Mouse (Mus musculus) ovary, adult 10 weeks (tissue): Measurements from ENCODE around the gene Lman2. TPM values are rescaled to one million over a fixed set of nuclear protein-coding genes. Genes with fewer than 3 reads are reported as not detected.

ENCODE experiments used
- polyA plus RNA-seq: library from polyadenylated mRNA; stranded (reverse); fragments of 350-450 nt; fragmentation: Illumina TruSeq; extraction: RNeasy Lipid Tissue Mini Kit (QIAGEN cat#74804); gene quantifications from one replicate; pipeline ENCODE4 v1.2.3, GENCODE M21; 2014

The Lman2 gene
- 34.2 TPM for polyA plus RNA-seq

DNA sequence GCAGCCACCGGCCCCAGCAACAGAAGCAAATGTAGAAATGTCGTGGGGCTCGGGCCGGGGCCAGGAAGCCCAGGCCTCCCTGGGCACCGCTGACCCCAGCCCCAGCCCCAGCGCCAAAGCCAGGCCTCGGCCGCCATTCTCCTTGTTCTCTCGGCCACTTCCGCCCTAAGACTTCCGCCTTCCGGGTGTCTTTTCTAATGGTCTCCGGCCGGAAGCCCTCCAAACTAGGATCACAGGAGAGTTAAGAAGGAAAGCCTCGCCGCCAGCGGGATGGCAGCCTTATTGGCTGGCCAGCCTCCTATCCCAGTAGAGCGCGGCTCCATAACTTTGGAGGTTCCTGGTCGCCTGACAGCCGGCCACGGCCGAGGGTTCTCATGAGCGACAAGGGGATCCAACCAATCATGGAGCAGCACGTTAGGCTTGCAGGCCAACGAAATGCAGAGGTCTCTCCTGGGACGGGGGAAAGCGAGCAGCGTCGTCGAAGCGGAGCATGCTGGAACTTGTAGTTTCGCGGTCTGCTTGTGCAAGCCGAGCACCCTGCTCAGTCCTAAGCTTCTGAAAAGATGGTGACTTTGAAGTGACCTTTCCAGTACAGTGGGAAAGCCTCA is at the start of gene Lman2:
Gene Lman2, minus strand, starts transcription at position 331 of the 608 bp plus-strand sequence.

DNA sequence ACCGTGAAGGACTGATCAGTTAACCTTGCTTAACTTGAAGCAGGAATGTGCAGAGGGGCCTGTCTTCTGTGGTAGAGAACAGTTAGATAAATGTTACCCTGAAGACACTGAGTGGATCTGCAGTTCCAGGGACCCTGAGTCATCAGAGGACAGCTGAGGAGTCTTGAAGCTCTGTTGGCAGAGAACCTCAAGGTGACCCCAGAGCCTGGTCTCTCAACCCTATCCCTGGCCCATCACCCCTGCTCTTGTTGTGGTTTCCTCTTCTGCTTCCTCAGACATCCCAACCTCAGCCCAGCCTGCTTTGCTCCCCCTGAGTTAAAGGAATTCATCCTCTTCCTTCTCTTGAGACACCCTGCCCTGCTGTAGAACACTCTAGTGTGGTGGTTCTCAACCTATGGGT is 35.5 kb upstream of the Lman2 start, which contains the start of gene Slc34a1:
Gene Slc34a1, plus strand, starts transcription at position 100 of the 400 bp plus-strand sequence.

DNA sequence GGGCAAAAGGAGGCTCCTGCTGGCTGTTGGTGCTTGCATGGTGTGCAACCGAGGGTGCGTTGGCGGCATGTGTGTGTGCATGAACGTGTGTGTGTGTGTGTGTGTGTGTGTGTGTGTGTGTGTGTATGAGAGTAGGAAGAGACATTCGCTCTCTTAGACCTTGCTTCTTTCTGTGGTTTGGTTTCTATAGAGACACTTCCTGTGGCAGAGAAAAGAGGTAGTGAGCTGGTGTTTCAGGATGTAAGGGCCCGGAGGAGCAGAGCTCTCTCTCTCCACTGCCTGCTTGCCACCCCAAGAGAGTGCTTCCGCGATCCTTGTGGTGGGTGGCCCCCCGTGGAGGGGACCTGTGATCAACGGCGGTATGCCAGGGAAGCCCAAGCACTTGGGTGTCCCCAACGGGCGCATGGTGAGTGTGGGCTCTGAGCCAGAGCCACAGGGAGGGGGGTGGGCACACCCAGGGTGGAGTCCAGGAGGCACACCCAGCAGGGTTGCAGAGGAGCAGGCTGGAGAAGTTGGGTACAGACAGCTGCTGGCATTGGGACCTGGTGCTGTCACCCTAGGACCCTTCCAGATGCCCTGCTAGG is 7.0 kb upstream of the Lman2 start, which contains the start of gene Rgs14:
Gene Rgs14, plus strand, starts transcription at position 202 of the 584 bp plus-strand sequence.

DNA sequence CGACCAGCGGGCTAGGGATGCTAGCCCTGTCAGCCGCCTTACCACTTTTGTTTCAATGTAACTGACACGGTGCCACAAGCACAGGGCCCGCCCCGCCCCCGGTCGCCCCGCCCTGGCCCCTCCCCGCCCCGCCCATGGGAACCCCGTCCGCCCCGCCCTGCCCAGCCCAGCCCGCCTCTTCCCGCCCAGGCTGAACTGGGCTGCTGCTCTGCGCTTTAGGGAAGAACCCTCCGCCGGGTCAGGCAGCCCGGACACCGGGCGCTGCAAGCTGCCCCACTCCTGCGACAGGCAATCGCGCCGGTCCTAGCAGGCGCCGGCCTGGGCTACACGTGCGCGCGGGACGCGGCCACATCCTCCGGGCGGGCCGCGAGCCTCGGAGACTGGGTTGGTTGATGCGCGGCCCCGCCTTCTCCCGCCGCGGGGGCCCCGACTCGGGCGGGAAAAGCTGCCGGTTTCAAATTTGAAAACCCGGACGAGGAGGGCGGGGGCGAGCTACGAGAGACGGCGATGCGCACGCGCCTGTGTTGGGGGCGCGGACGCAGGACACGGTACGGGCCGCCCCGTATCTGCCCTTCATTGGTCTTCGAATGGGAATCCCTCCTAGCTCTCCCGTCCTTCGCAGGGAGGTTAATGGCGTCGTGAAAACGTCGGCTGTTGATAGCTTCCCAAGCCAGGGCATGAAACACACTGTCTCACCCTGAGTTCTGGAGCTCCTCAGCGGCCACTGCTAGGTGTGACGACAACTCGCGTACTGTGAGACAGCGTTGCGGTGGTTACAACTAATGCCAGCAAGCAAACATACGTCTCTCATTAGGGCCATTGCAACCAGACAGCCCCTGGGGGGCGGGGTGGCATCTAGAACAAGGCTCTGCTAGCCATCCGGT is 32.7 kb downstream of the Lman2 start, which contains the start of gene Mxd3:
Gene Mxd3, minus strand, starts transcription at position 141 of the 884 bp plus-strand sequence.

DNA sequence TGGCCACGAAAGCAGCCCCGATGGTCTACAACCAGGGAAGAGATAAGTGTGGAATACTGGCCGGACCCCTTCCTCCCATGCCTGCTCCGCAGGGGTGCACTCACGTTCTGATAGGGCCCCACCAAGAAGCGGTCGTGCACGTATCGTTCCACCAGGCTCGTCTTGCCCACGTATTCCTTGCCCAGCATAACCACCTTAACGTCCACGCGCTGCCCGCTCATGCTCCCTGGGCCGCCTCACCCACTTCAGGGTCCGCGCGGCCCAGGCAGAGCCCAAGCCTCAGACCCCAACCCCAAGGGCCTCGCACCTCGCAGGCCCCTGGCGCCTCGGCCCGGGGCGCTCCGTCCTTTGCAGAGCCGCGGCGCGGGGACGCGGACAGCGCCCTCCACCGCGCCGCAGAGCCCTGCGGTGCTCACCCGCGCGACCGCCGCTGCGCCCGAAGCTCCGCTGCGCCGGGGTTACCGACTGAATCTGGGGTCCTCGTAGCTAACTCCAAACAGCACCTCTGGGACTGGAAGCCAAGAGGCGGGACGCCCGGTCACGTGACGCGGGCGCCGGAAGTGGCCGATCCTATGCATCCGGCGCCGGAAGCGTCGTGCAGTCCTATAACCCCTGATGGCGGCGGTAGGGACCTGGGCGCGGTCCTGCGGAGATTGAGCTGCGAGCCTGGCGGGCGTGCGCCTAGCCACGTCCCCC is 41.0 kb downstream of the Lman2 start, which contains the start of gene Rab24:
Gene Rab24, minus strand, starts transcription at position 513 of the 696 bp plus-strand sequence.

DNA sequence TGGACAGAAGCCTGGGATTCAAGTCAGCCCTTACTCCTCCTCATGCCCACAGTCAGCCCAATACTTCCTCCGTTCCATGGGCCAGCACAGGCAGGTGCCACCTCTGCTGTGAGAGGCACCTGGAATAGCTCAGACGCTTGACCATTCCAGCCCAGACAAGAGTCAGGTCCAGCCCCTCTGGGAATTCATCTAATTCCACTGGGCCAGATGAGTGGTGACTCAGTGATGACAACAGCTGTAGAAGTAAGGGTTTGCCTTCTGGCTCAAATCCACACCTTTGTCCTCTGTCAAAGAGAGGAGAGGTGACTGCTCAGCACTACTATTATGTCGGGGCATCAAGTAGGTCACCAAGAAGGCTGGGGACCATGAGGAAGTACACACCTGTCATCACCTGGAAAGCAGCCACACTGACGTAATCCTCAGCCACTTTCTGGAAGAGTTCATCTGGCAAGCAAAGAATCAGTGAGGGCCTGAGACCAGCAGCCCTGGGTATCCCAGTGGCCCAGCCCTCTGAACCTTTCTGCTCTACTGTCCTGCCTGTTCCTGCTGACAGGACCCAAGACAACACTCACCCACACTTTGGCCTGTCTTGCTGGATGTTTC is 42.6 kb downstream of the Lman2 start, which contains the start of gene Prelid1:
Gene Prelid1, plus strand, starts transcription at position 570 of the 603 bp plus-strand sequence.

Other genes with a start within 250 kb of the Lman2 start
- not detected for gene Gm17617, start 229.2 kb downstream of the Lman2 start, polyA plus RNA-seq
- 0.34 TPM for gene Fgfr4, start 210.1 kb downstream of the Lman2 start, polyA plus RNA-seq
- 125 TPM for gene Nsd1, start 153.0 kb downstream of the Lman2 start, polyA plus RNA-seq
- gene Prelid1, start 42.3 kb downstream of the Lman2 start, polyA plus RNA-seq: 4.0 TPM
- 3.6 TPM for gene Rab24, start 40.8 kb downstream of the Lman2 start, polyA plus RNA-seq
- gene Mxd3, start 33.0 kb downstream of the Lman2 start, polyA plus RNA-seq: 0.68 TPM
- gene Rgs14, start 6.9 kb upstream of the Lman2 start, polyA plus RNA-seq: not detected
- not detected for gene Slc34a1, start 35.4 kb upstream of the Lman2 start, polyA plus RNA-seq
- gene Pfn3, start 52.4 kb upstream of the Lman2 start, polyA plus RNA-seq: not detected
- not detected for gene F12, start 64.0 kb upstream of the Lman2 start, polyA plus RNA-seq
- 4.1 TPM for gene Grk6, start 82.3 kb upstream of the Lman2 start, polyA plus RNA-seq
- not detected for gene Prr7, start 101.5 kb upstream of the Lman2 start, polyA plus RNA-seq
- gene Dbn1, start 125.3 kb upstream of the Lman2 start, polyA plus RNA-seq: 3.1 TPM
- gene Pdlim7, start 150.9 kb upstream of the Lman2 start, polyA plus RNA-seq: 0.43 TPM
- gene Dok3, start 166.5 kb upstream of the Lman2 start, polyA plus RNA-seq: not detected
- gene Ddx41, start 173.9 kb upstream of the Lman2 start, polyA plus RNA-seq: 2.7 TPM
- gene Fam193b, start 208.3 kb upstream of the Lman2 start, polyA plus RNA-seq: 4.6 TPM
- 84.6 TPM for gene Tmed9, start 210.9 kb upstream of the Lman2 start, polyA plus RNA-seq
- 1.7 TPM for gene B4galt7, start 237.1 kb upstream of the Lman2 start, polyA plus RNA-seq